20 mouse cellular contexts compared by ENCODE assay signal in the genomic region with DNA sequence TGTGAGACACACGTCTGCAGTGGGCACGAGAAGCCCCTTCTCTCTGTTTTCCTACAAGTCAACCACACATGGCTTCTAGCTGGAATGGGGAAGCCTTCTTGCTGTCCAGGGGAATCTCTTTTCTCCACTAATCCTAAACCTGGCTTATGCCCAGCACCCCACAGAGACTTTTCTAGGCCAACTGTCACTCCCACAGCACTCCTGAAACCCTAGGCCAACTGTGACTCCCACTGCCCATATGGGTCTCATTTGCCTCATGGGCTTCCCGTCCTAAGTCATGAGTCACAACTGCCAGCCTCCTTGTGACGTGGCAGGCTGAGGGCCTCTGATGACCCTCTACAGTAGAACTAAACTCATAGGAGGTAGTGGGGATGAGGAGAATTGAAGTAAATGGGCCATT. TPM values are rescaled to one million over a fixed set of nuclear protein-coding genes. Genes with fewer than 3 reads are reported as not detected.
DNase-seq lines count a peak whose midpoint lies in the region; ATAC-seq and TF ChIP-seq lines count a peak whose summit lies in the region.
"Had no signal": no experiment of that assay in that cellular context is flagged by ENCODE, and none has a peak within 500 bp of the region (broad histone marks: within the 10 kb centered on the region; RNA-seq: fewer than 3 reads in every experiment).

No protein-coding gene starts in this region.

- no peaks in the 10 kb centered on the region for H3K27me3 ChIP-seq in embryonic facial prominence, embryonic 12.5 days
- H3K27me3 ChIP-seq in embryonic facial prominence, embryonic 10.5 days (replicated peaks; ENCODE audit: low read depth, poor library complexity, severe bottlenecking), result no peaks in the 10 kb centered on the region
- H3K27me3 ChIP-seq in midbrain, postnatal 0 days (ENCODE audit: insufficient read depth, low read length), result no peaks in the 10 kb centered on the region
- H3K27me3 ChIP-seq in midbrain, embryonic 14.5 days (ENCODE audit: control insufficient read depth, insufficient read depth, low read length), result no peaks in the 10 kb centered on the region
- no peaks in the 10 kb centered on the region for H3K27me3 ChIP-seq in forebrain, embryonic 14.5 days (replicated peaks; ENCODE audit: control insufficient read depth, insufficient read depth, low read length)
- H3K27me3 ChIP-seq: hindbrain, embryonic 13.5 days; neural tube, embryonic 15.5 days had no signal

- peaks cover 20% of the 10 kb centered on the region for H3K4me1 ChIP-seq in embryonic facial prominence, embryonic 12.5 days
- H3K4me1 ChIP-seq in embryonic facial prominence, embryonic 10.5 days, result peaks cover 35% of the 10 kb centered on the region
- H3K4me1 ChIP-seq in midbrain, postnatal 0 days (ENCODE audit: insufficient read depth, low read length), result no peaks in the 10 kb centered on the region
- H3K4me1 ChIP-seq in midbrain, embryonic 14.5 days (ENCODE audit: control insufficient read depth, insufficient read depth, low read length), result peaks cover 8% of the 10 kb centered on the region; the same call in 1 of the 2 replicates
- no peaks in the 10 kb centered on the region for H3K4me1 ChIP-seq in forebrain, embryonic 14.5 days (ENCODE audit: control insufficient read depth, insufficient read depth, low read length)

- DNase-seq in embryonic facial prominence, embryonic 10.5 days (ENCODE audit: low spot score), result no peak
- peak; percentile 59 for DNase-seq in midbrain, postnatal 0 days (ENCODE audit: low spot score)
- no peak for DNase-seq in midbrain, embryonic 14.5 days
- peak; percentile 85 for DNase-seq in cerebellum, adult 8-10 months
- DNase-seq in cerebellum, postnatal 36 days, result peak; percentile 86 to 92
- no peak for DNase-seq in forebrain, embryonic 14.5 days (ENCODE audit: low spot score)
- DNase-seq in thymus, postnatal 4 days, result no peak
- DNase-seq: adrenal gland, postnatal 36 days; kidney, postnatal 25 days; layer of hippocampus, adult 9-11 months; liver, postnatal 0 days; right cerebral cortex, postnatal 25 days; spleen, adult 18-20 months had no signal

- H3K4me3 ChIP-seq in embryonic facial prominence, embryonic 12.5 days, result no peak overlapping the region
- H3K4me3 ChIP-seq in embryonic facial prominence, embryonic 10.5 days, result no peak overlapping the region
- no peak overlapping the region for H3K4me3 ChIP-seq in midbrain, postnatal 0 days (ENCODE audit: low read depth, low read length)
- H3K4me3 ChIP-seq in midbrain, embryonic 14.5 days (replicated peaks; ENCODE audit: low read depth, low read length), result no peak overlapping the region
- no peak overlapping the region for H3K4me3 ChIP-seq in forebrain, embryonic 14.5 days (ENCODE audit: low read depth, low read length)
- H3K4me3 ChIP-seq: hindbrain, embryonic 13.5 days; midbrain, embryonic 10.5 days; neural tube, embryonic 15.5 days had no signal

- WGBS in embryonic facial prominence, embryonic 12.5 days, result 44% methylated on average over 4 of the region's 4 CpGs
- 58% methylated on average over 4 of the region's 4 CpGs for WGBS in embryonic facial prominence, embryonic 10.5 days
- WGBS in midbrain, postnatal 0 days, result 83% methylated on average over 4 of the region's 4 CpGs
- WGBS in midbrain, embryonic 14.5 days, result 77% methylated on average over 4 of the region's 4 CpGs
- 91% methylated on average over 4 of the region's 4 CpGs for WGBS in forebrain, embryonic 14.5 days

- no peaks in the 10 kb centered on the region for H3K36me3 ChIP-seq in embryonic facial prominence, embryonic 12.5 days
- H3K36me3 ChIP-seq in embryonic facial prominence, embryonic 10.5 days (replicated peaks), result no peaks in the 10 kb centered on the region
- no peaks in the 10 kb centered on the region; the same call in 1 of the 2 replicates for H3K36me3 ChIP-seq in midbrain, postnatal 0 days (ENCODE audit: insufficient read depth, low read length)
- H3K36me3 ChIP-seq in midbrain, embryonic 14.5 days (ENCODE audit: control insufficient read depth, insufficient read depth, low read length), result no peaks in the 10 kb centered on the region
- H3K36me3 ChIP-seq in forebrain, embryonic 14.5 days (ENCODE audit: control insufficient read depth, insufficient read depth, low read length), result no peaks in the 10 kb centered on the region
- H3K36me3 ChIP-seq: hindbrain, embryonic 13.5 days; midbrain, embryonic 10.5 days; neural tube, embryonic 15.5 days had no signal

- TF ChIP-seq CTCF in midbrain, postnatal 0 days (IDR thresholded peaks at IDR 0.05), result no peak

- no peak overlapping the region for H3K9ac ChIP-seq in embryonic facial prominence, embryonic 12.5 days
- H3K9ac ChIP-seq in midbrain, postnatal 0 days (replicated peaks; ENCODE audit: low read length, poor library complexity, severe bottlenecking), result no peak overlapping the region
- H3K9ac ChIP-seq in midbrain, embryonic 14.5 days (replicated peaks; ENCODE audit: low read length), result no peak overlapping the region
- no peak overlapping the region for H3K9ac ChIP-seq in forebrain, embryonic 14.5 days (ENCODE audit: low read length)
- H3K9ac ChIP-seq: hindbrain, embryonic 13.5 days; liver, postnatal 0 days; neural tube, embryonic 15.5 days had no signal

- ATAC-seq in embryonic facial prominence, embryonic 12.5 days (ENCODE audit: insufficient number of reproducible peaks, insufficient read depth, low FRiP score, low TSS enrichment), result no peak
- no peak for ATAC-seq in midbrain, postnatal 0 days (ENCODE audit: low FRiP score)
- ATAC-seq in midbrain, embryonic 14.5 days (ENCODE audit: low FRiP score, low TSS enrichment), result no peak
- no peak for ATAC-seq in forebrain, embryonic 14.5 days
- ATAC-seq: intestine, postnatal 0 days; liver, postnatal 0 days; lung, postnatal 0 days had no signal

- H3K4me2 ChIP-seq in embryonic facial prominence, embryonic 12.5 days (replicated peaks), result no peak overlapping the region
- no peak overlapping the region for H3K4me2 ChIP-seq in midbrain, postnatal 0 days (ENCODE audit: low read depth, low read length, poor library complexity, severe bottlenecking)
- no peak overlapping the region for H3K4me2 ChIP-seq in midbrain, embryonic 14.5 days (ENCODE audit: low read length)
- H3K4me2 ChIP-seq in forebrain, embryonic 14.5 days (ENCODE audit: low read length), result no peak overlapping the region
- H3K4me2 ChIP-seq: hindbrain, embryonic 13.5 days; liver, embryonic 11.5 days; neural tube, embryonic 15.5 days had no signal

- H3K9me3 ChIP-seq in embryonic facial prominence, embryonic 12.5 days, result no peaks in the 10 kb centered on the region
- H3K9me3 ChIP-seq in embryonic facial prominence, embryonic 10.5 days, result peaks cover 4% of the 10 kb centered on the region; the same call in 1 of the 2 replicates
- no peaks in the 10 kb centered on the region for H3K9me3 ChIP-seq in midbrain, postnatal 0 days (ENCODE audit: low read length)
- H3K9me3 ChIP-seq in midbrain, embryonic 14.5 days (ENCODE audit: control insufficient read depth, low read length), result no peaks in the 10 kb centered on the region
- no peaks in the 10 kb centered on the region for H3K9me3 ChIP-seq in forebrain, embryonic 14.5 days (replicated peaks; ENCODE audit: control insufficient read depth, low read length)
- H3K9me3 ChIP-seq: hindbrain, embryonic 13.5 days; midbrain, embryonic 10.5 days; neural tube, embryonic 15.5 days had no signal

- 0 out of 2 replicates have a peak overlapping the region, but pooled peaks have one; percentile 41 for H3K27ac ChIP-seq in embryonic facial prominence, embryonic 12.5 days
- H3K27ac ChIP-seq in embryonic facial prominence, embryonic 10.5 days (replicated peaks), result no peak overlapping the region
- H3K27ac ChIP-seq in midbrain, postnatal 0 days (ENCODE audit: low read depth, low read length), result no peak overlapping the region
- H3K27ac ChIP-seq in midbrain, embryonic 14.5 days (replicated peaks; ENCODE audit: low read depth, low read length), result no peak overlapping the region
- H3K27ac ChIP-seq in forebrain, embryonic 14.5 days (ENCODE audit: low read depth, low read length), result no peak overlapping the region
- H3K27ac ChIP-seq: hindbrain, embryonic 13.5 days; midbrain, embryonic 10.5 days; neural tube, embryonic 15.5 days had no signal

RNA-seq across cellular contexts. Expression of a gene that starts 44.9 kb away (rescaled TPM):
- 3.7 and 6.4 TPM in 2 replicates for polyA plus RNA-seq in embryonic facial prominence, embryonic 12.5 days (2016; fragmentation: Nextera tagmentation; extraction: Ambion mirVana)
- polyA plus RNA-seq in embryonic facial prominence, embryonic 10.5 days (2016; fragmentation: Nextera tagmentation; extraction: Ambion mirVana), result 2.0 and 2.1 TPM in 2 replicates
- 6.2 and 12.8 TPM in 2 replicates for total RNA-seq in midbrain, postnatal 0 days (2014; rRNA removed)
- 1.4 and 1.9 TPM in 2 replicates for polyA plus RNA-seq in midbrain, postnatal 0 days (2015; fragmentation: Nextera tagmentation; extraction: Ambion mirVana)
- polyA plus RNA-seq in midbrain, embryonic 14.5 days (2014; fragmentation: Nextera tagmentation; extraction: Ambion mirVana), result 3.1 and 3.8 TPM in 2 replicates
- 0.58 and 0.66 TPM in 2 replicates for polyA plus RNA-seq in forebrain, embryonic 14.5 days (2014; fragmentation: Nextera tagmentation; extraction: Ambion mirVana)

Comparison
In these comparisons a context has a peak if more than half of its experiments do, and no peak if none do; other contexts are left out.
1. DNase-seq: peak in midbrain, postnatal 0 days (single experiment), cerebellum, adult 8-10 months (single experiment) and cerebellum, postnatal 36 days (2 of 2); none in embryonic facial prominence, embryonic 10.5 days (single experiment), midbrain, embryonic 14.5 days (single experiment), forebrain, embryonic 14.5 days (single experiment) and thymus, postnatal 4 days (single experiment).